Mouse (Mus musculus): Measurements from ENCODE around the gene Hdac5. TPM values are rescaled to one million over a fixed set of nuclear protein-coding genes. Genes with fewer than 3 reads are reported as not detected.
"Not testable (repeated sequence)": the region's sequence is repeated elsewhere in the genome, so short reads cannot be mapped to it uniquely, and the experiment has no call there.

The Hdac5 gene
- polyA plus RNA-seq, 1 experiment from 2014 or later = 101 TPM

DNA sequence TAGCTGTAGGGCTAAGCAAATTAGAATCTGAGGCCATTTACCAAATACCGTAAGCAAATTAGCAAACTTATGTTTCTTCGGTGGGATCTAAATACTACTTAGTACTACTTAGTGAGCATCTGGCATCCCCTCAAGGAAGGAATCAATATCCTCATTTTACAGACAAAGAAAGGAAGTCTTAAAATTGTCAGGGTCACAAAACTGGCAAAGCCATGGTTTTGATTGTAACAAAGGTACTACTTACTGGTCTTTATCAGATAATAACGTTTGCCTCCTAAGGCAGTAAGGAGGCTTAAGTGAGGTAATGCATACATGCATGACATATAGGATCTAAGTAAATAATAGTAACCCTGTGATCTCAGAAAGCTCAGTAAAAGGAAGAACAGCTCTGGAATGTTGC lies 44.3 kb downstream of the Hdac5 start:
- Histone ChIP-seq H3K4me1 (replicated peaks) (peaks cover 42% of the 10 kb centered on the region), H3K4me3 (peak overlapping the region; percentile 97), H3K27me3 (ENCODE audit: insufficient read depth, poor library complexity, severe bottlenecking) (no peaks in the 10 kb centered on the region), H3K36me3 (peaks cover 26% of the 10 kb centered on the region), H3K9me3 (no peaks in the 10 kb centered on the region), H3K27ac (peak overlapping the region; percentile 97)
- DNase-seq (ENCODE audit: low spot score) = no peak
- 69% methylated on average over 3 of the region's 3 CpGs for WGBS

DNA sequence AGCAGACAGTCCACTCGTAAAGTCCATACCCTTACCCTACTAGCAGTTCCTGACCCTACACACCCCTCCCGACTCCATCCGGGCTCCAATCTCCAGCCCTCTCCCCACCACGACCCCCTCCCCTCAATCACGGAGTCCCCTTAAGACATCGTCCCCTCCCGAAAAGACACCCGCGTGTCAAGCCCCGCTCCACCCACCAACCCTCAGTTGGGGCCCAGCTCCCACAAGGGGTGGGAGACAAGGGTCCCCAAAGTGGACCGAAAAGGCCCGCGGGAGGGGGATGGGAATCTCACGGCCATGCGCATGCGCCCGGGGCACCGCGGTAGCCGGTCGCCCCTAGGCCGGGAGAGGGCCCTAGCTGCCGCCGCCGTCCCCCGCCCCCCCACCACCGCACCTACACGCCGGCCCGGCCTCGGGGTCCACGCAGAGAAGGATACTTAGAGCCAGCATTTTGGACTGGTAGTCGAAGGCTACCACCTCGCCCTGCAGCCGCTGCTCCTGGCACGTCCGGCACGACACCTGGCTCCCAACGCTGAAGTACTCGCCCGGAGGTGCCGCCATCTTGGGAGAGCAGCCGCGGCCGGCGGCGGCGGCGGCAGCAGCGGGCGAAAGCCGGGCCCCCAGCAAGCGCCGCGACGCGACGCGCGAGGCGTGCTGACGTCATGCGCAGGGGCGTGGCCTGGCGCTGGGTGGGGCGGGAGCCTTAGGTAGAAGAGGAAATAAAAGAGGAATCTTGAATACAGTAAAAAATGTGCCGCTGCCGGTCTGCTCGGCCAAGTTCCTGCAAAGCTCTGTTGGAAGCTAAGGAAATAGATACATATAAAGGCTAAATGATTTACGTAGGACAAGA lies 45.1 kb downstream of the Hdac5 start, which contains the start of gene Lsm12:
Lsm12 (minus strand) TSS at position 651 of the 850 bp plus-strand sequence.
- peaks cover 34% of the 10 kb centered on the region for H3K4me1 ChIP-seq (replicated peaks)
- WGBS = under 1% methylated on average over 70 of the region's 70 CpGs
- no peaks in the 10 kb centered on the region for H3K27me3 ChIP-seq (ENCODE audit: insufficient read depth, poor library complexity, severe bottlenecking)
- no peaks in the 10 kb centered on the region for H3K9me3 ChIP-seq
- H3K36me3 ChIP-seq = peaks cover 34% of the 10 kb centered on the region
- DNase-seq (ENCODE audit: low spot score) = peak; percentile 95
- peak within 1 kb of the TSS; percentile 97 for H3K4me3 ChIP-seq
- H3K27ac ChIP-seq = peak within 1 kb of the TSS; percentile 97

GRCm38 (mm10) chr11:102184253-102184645 lies 45.7 kb downstream of the Hdac5 start:
- no peaks in the 10 kb centered on the region for H3K27me3 ChIP-seq (ENCODE audit: insufficient read depth, poor library complexity, severe bottlenecking)
- H3K27ac ChIP-seq = peak overlapping the region; percentile 97
- no peaks in the 10 kb centered on the region for H3K9me3 ChIP-seq
- peaks cover 27% of the 10 kb centered on the region for H3K4me1 ChIP-seq (replicated peaks)
- peaks cover 41% of the 10 kb centered on the region for H3K36me3 ChIP-seq
- peak overlapping the region; percentile 97 for H3K4me3 ChIP-seq
- 9% methylated on average over 7 of the region's 7 CpGs for WGBS
- DNase-seq (ENCODE audit: low spot score) = no peak

DNA sequence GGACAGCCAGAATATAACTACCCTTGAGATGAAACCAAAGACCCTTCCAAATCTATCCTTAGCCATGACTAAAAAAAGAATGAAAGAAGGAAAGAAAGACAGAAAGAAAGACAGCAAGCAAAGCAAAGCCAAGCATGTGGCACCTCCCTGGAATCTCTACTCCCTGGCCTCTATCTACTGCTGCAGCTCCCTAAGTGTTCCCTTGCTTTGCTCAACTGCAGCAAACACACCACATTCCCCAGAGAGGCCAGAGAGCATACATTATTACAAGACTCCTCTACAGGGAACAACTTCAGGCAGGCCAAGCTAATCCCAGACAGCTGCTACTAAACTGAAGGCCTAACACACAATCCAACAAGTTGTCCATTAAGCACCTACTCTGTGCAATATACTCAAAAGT lies 50.1 kb downstream of the Hdac5 start:
- H3K27ac ChIP-seq = no peak overlapping the region
- peaks cover 15% of the 10 kb centered on the region for H3K4me1 ChIP-seq (replicated peaks)
- no peak for DNase-seq (ENCODE audit: low spot score)
- no peaks in the 10 kb centered on the region for H3K27me3 ChIP-seq (ENCODE audit: insufficient read depth, poor library complexity, severe bottlenecking)
- H3K36me3 ChIP-seq = peaks cover 85% of the 10 kb centered on the region
- H3K4me3 ChIP-seq = no peak overlapping the region
- no peaks in the 10 kb centered on the region for H3K9me3 ChIP-seq

- H3K4me3 ChIP-seq = no peak overlapping the region
- no peaks in the 10 kb centered on the region for H3K4me1 ChIP-seq (replicated peaks)
- peaks cover 94% of the 10 kb centered on the region for H3K36me3 ChIP-seq
- H3K27ac ChIP-seq = no peak overlapping the region
- WGBS = 92% methylated on average over 5 of the region's 5 CpGs
- no peaks in the 10 kb centered on the region for H3K9me3 ChIP-seq
- no peaks in the 10 kb centered on the region for H3K27me3 ChIP-seq (ENCODE audit: insufficient read depth, poor library complexity, severe bottlenecking)
- no peak for DNase-seq (ENCODE audit: low spot score)
Measured at GRCm38 (mm10) chr11:102168689-102169088, 61.3 kb downstream of the Hdac5 start.

GRCm38 (mm10) chr11:102167539-102167938 lies 62.4 kb downstream of the Hdac5 start:
- no peak overlapping the region for H3K27ac ChIP-seq
- WGBS = 91% methylated on average over 5 of the region's 5 CpGs
- H3K9me3 ChIP-seq = no peaks in the 10 kb centered on the region
- H3K4me1 ChIP-seq (replicated peaks) = no peaks in the 10 kb centered on the region
- DNase-seq (ENCODE audit: low spot score) = no peak
- H3K4me3 ChIP-seq = no peak overlapping the region
- no peaks in the 10 kb centered on the region for H3K27me3 ChIP-seq (ENCODE audit: insufficient read depth, poor library complexity, severe bottlenecking)
- H3K36me3 ChIP-seq = peaks cover 97% of the 10 kb centered on the region

DNA sequence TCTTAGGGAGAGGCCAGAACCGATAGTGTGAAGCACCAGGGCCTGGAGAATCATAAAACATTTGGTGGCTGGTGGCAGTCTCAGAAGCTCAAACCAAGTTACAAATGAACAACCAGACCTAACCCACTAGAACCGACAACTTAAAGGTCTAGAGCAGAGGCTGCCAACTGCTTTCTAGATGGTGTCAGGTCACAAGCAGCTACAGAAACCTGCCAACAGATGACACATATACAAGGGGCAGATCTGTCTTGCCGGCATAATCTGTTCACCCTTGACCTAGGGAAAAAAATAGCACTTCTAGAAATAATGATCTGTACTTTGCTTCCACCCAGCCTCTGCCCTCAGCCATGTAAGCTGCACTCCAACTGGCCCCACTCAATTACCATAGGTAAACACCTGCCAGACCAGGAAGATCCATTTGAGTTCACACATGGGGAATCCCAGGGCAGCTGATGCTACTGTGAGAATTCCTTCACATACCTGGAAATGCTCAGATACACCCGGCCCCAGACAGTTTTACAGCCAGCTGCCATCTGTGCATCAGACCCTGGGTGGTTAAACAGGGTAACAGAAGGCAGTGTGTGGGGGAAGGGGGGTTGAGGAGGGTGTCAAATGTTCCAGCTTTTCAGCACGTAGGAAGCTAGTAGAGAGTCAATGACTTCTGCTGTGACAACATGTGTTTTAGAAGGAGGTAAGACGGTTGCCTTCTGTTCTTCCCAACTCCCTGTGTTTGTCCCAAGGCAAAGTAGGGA lies 63.8 kb downstream of the Hdac5 start:
- H3K36me3 ChIP-seq = peaks cover 99% of the 10 kb centered on the region

DNA sequence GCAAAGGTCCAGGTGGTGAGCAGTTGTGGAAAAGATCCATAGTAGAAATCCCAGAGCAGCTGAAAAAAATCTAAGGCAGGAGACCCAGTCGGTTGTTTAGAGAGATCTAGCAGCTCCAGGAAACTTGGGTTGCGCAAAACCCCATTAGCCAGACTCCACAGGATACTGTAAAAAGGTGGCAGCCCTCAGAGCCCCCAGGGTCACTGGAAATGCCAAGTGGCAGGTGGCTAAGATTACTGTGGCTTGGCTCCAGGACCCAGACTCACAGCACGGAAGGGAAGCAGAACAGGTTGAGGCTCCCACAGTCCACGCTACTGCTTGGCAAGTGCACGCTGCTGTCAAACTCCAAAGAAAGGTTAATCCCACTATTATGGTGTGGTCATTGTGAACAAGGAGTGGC lies 70.2 kb downstream of the Hdac5 start:
- H3K4me3 ChIP-seq = no peak overlapping the region
- WGBS = 82% methylated on average over 5 of the region's 5 CpGs

More for the DNA sequence above, 63.8 kb downstream of the Hdac5 start:
- Histone ChIP-seq H3K9me3 (no peaks in the 10 kb centered on the region), H3K4me3 (no peak overlapping the region), H3K4me1 (replicated peaks) (no peaks in the 10 kb centered on the region), H3K27me3 (ENCODE audit: insufficient read depth, poor library complexity, severe bottlenecking) (no peaks in the 10 kb centered on the region), H3K27ac (no peak overlapping the region)
- 86% methylated on average over 6 of the region's 6 CpGs for WGBS
- DNase-seq (ENCODE audit: low spot score) = no peak

GRCm38 (mm10) chr11:102158024-102158423 lies 71.9 kb downstream of the Hdac5 start:
- not testable (repeated sequence) for H3K27ac ChIP-seq; H3K27me3 ChIP-seq (ENCODE audit: insufficient read depth, poor library complexity, severe bottlenecking); H3K4me3 ChIP-seq; DNase-seq (ENCODE audit: low spot score); H3K9me3 ChIP-seq
- peaks cover 43% of the 10 kb centered on the region for H3K36me3 ChIP-seq
- 85% methylated on average over 2 of the region's 2 CpGs for WGBS
- peaks cover 15% of the 10 kb centered on the region for H3K4me1 ChIP-seq (replicated peaks)

More for the DNA sequence above, 70.2 kb downstream of the Hdac5 start:
- DNase-seq (ENCODE audit: low spot score) = no peak
- Histone ChIP-seq H3K4me1 (replicated peaks) (peaks cover 10% of the 10 kb centered on the region), H3K36me3 (peaks cover 43% of the 10 kb centered on the region), H3K27me3 (ENCODE audit: insufficient read depth, poor library complexity, severe bottlenecking) (no peaks in the 10 kb centered on the region), H3K27ac (no peak overlapping the region), H3K9me3 (no peaks in the 10 kb centered on the region)

DNA sequence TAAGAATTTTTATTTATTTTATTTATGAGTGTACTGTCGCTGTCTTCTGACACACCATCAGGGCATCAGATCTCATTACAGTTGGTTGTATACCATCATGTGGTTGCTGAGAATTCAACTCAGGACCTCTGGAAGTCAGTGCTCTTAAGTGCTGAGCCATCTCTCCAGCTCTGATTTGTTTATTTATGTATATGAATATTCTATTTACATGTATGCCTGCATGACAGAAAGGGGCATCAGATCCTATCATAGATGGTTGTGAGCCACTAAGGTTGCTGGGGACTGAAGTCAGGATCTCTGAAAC lies 73.2 kb downstream of the Hdac5 start:
- 2% methylated on average over 1 of the region's 1 CpGs for WGBS
- Histone ChIP-seq H3K27ac (no peak overlapping the region; the same call in 1 of the 2 replicates), H3K36me3 (peaks cover 41% of the 10 kb centered on the region), H3K27me3 (ENCODE audit: insufficient read depth, poor library complexity, severe bottlenecking) (no peaks in the 10 kb centered on the region), H3K4me1 (replicated peaks) (peaks cover 15% of the 10 kb centered on the region), H3K9me3 (no peaks in the 10 kb centered on the region), H3K4me3 (no peak overlapping the region)
- no peak for DNase-seq (ENCODE audit: low spot score)

GRCm38 (mm10) chr11:102156039-102156785 lies 73.8 kb downstream of the Hdac5 start, which contains the start of gene Tmem101:
Gene Tmem101, minus strand, starts transcription at chr11:102156404.
- peak within 1 kb of the TSS; percentile 89 for H3K4me3 ChIP-seq
- H3K27me3 ChIP-seq (ENCODE audit: insufficient read depth, poor library complexity, severe bottlenecking) = no peaks in the 10 kb centered on the region
- peaks cover 15% of the 10 kb centered on the region for H3K4me1 ChIP-seq (replicated peaks)
- H3K36me3 ChIP-seq = peaks cover 36% of the 10 kb centered on the region
- no peaks in the 10 kb centered on the region for H3K9me3 ChIP-seq
- peak within 1 kb of the TSS; percentile 91 for H3K27ac ChIP-seq
- peak; percentile 88 for DNase-seq (ENCODE audit: low spot score)
- under 1% methylated on average over 37 of the region's 37 CpGs for WGBS

GRCm38 (mm10) chr11:102147213-102147989 lies 82.6 kb downstream of the Hdac5 start:
- Histone ChIP-seq H3K4me3 (0 out of 2 replicates have a peak overlapping the region, but pooled peaks have one; percentile 20), H3K4me1 (replicated peaks) (peaks cover 30% of the 10 kb centered on the region), H3K36me3 (peaks cover 4% of the 10 kb centered on the region), H3K27ac (no peak overlapping the region), H3K27me3 (ENCODE audit: insufficient read depth, poor library complexity, severe bottlenecking) (peaks cover 75% of the 10 kb centered on the region), H3K9me3 (no peaks in the 10 kb centered on the region)
- WGBS = 14% methylated on average over 34 of the region's 34 CpGs
- peak; percentile 23 for DNase-seq (ENCODE audit: low spot score)
